Mouse (Mus musculus) right cerebral cortex, postnatal 25 days (tissue): ENCODE data around the gene 2310011J03Rik.
A peak's percentile ranks its signal among the peaks of the same experiment; 100 is the strongest.
"Not testable (repeated sequence)": the region's sequence is repeated elsewhere in the genome, so short reads cannot be mapped to it uniquely, and the experiment has no call there.

Experiments used
- DNase-seq: peaks from one replicate; pipeline ENCODE4 v3.0.0; 2022

The 2310011J03Rik gene

GRCm38 (mm10) chr10:80320340-80320760 lies at the start of gene 2310011J03Rik:
Gene 2310011J03Rik, minus strand, starts transcription at chr10:80320537.
- peak; percentile 91 for DNase-seq

GRCm38 (mm10) chr10:80368392-80368791 lies 48.1 kb upstream of the 2310011J03Rik start:
- no peak for DNase-seq

- no peak for DNase-seq
These were observed 47.6 kb upstream of the 2310011J03Rik start for GRCm38 (mm10) chr10:80367954-80368353.

- no peak for DNase-seq
These were observed 45.4 kb upstream of the 2310011J03Rik start for GRCm38 (mm10) chr10:80365736-80366135.

- DNase-seq = no peak
These were observed 43.4 kb upstream of the 2310011J03Rik start for GRCm38 (mm10) chr10:80363734-80364133.

- DNase-seq = no peak
These were observed 37.8 kb upstream of the 2310011J03Rik start for GRCm38 (mm10) chr10:80357994-80358639.

- no peak for DNase-seq
These were observed 37.0 kb upstream of the 2310011J03Rik start for GRCm38 (mm10) chr10:80357336-80357735.

GRCm38 (mm10) chr10:80356737-80357136 lies 36.4 kb upstream of the 2310011J03Rik start:
- no peak for DNase-seq

GRCm38 (mm10) chr10:80356001-80356682 lies 35.8 kb upstream of the 2310011J03Rik start, which contains the start of gene Plk5:
Gene Plk5, plus strand, starts transcription at chr10:80356459.
- peak; percentile 52 for DNase-seq

GRCm38 (mm10) chr10:80355431-80355830 lies 35.1 kb upstream of the 2310011J03Rik start:
- DNase-seq = no peak

GRCm38 (mm10) chr10:80352727-80353126 lies 32.4 kb upstream of the 2310011J03Rik start:
- DNase-seq = no peak

GRCm38 (mm10) chr10:80351896-80352295 lies 31.6 kb upstream of the 2310011J03Rik start:
- DNase-seq = no peak

GRCm38 (mm10) chr10:80350292-80350691 lies 30.0 kb upstream of the 2310011J03Rik start:
- peak; percentile 73 for DNase-seq

GRCm38 (mm10) chr10:80348981-80349380 lies 28.6 kb upstream of the 2310011J03Rik start:
- DNase-seq = no peak

- DNase-seq = no peak
These were observed 28.0 kb upstream of the 2310011J03Rik start, which contains the start of gene Adamtsl5 for GRCm38 (mm10) chr10:80348244-80348781. Gene Adamtsl5, minus strand, starts transcription at chr10:80348412.

- DNase-seq = no peak
These were observed 27.2 kb upstream of the 2310011J03Rik start for GRCm38 (mm10) chr10:80347514-80347967.

GRCm38 (mm10) chr10:80345929-80346328 lies 25.6 kb upstream of the 2310011J03Rik start:
- DNase-seq = not testable (repeated sequence)

- DNase-seq = no peak
These were observed 24.8 kb upstream of the 2310011J03Rik start for GRCm38 (mm10) chr10:80345122-80345521.

GRCm38 (mm10) chr10:80344131-80344661 lies 23.9 kb upstream of the 2310011J03Rik start:
- DNase-seq = no peak

- DNase-seq = no peak
These were observed 23.1 kb upstream of the 2310011J03Rik start for GRCm38 (mm10) chr10:80343425-80343895.

GRCm38 (mm10) chr10:80342749-80343424 lies 22.6 kb upstream of the 2310011J03Rik start:
- no peak for DNase-seq

GRCm38 (mm10) chr10:80342305-80342748 lies 22.0 kb upstream of the 2310011J03Rik start:
- no peak for DNase-seq
